Mouse (Mus musculus): ENCODE data around the gene Cited4. TPM values are rescaled to one million over a fixed set of nuclear protein-coding genes. Genes with fewer than 3 reads are reported as not detected.
A peak's percentile ranks its signal among the peaks of the same experiment; 100 is the strongest.

Gene Cited4
- total and polyA plus RNA-seq, 3 experiments: 23.3 to 58.1 TPM; not detected in 1

DNA sequence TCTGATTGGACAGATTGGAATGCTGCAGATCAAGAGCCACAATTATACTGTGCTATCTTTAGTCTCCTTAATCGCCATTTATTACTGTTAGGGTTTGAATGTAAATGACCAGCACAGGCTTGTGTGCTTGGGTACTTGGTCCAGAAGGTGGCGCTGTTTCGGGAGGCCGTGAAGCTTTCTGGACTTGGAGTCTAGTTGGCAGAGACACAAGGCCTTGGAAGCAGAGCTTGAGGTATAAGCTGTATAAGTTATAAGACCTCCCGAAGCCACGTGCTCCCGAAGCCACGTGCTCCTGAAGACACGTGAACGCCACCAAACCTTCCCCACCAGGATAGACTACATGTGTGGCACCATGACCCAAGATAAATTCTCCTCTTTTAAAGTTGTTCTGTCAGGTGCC, 26.3 kb downstream of the Cited4 start:
- H3K9ac ChIP-seq (ENCODE audit: control insufficient read depth, low read depth, low read length, poor library complexity, severe bottlenecking): no peak overlapping the region
- H3K27me3 ChIP-seq (ENCODE audit: control insufficient read depth in 1 of 2, insufficient read depth in 2 of 2, low read length in 2 of 2): no peaks in the 10 kb centered on the region; a peak in 3 of 4 replicates
- peak; percentile 82 for TF ChIP-seq MAX (IDR thresholded peaks at IDR 0.05; ENCODE audit: low read length)
- TF ChIP-seq UBTF (IDR thresholded peaks at IDR 0.05; ENCODE audit: borderline replicate concordance, insufficient read depth, low read depth, low read length): no peak
- TF ChIP-seq ELF1 (IDR thresholded peaks at IDR 0.05; ENCODE audit: low read depth, low read length): no peak
- no peak for TF ChIP-seq KAT2A (conservative IDR thresholded peaks at IDR 0.05; ENCODE audit: low read depth, low read length)
- no peak for TF ChIP-seq E2F4 (IDR thresholded peaks at IDR 0.05; ENCODE audit: borderline replicate concordance, low read depth, low read length)
- TF ChIP-seq MYC (IDR thresholded peaks at IDR 0.05; ENCODE audit: low read depth, low read length): 0 out of 2 replicates have a peak, but pooled peaks have one; percentile 69
- no peak for TF ChIP-seq POLR2AphosphoS5 (IDR thresholded peaks at IDR 0.05; ENCODE audit: borderline replicate concordance, low read depth, low read length)
- no peak for TF ChIP-seq GATA1 (IDR thresholded peaks at IDR 0.05; ENCODE audit: low read depth, low read length)
- TF ChIP-seq RAD21 (IDR thresholded peaks at IDR 0.05; ENCODE audit: low read depth, low read length): peak; percentile 58
- TF ChIP-seq SIN3A (IDR thresholded peaks at IDR 0.05; ENCODE audit: low read length): no peak
- TF ChIP-seq TCF12 (IDR thresholded peaks at IDR 0.05; ENCODE audit: low read depth, low read length): no peak
- no peak for TF ChIP-seq POLR2A (IDR thresholded peaks at IDR 0.05; ENCODE audit: control insufficient read depth in 1 of 2, insufficient read depth in 1 of 2, low read depth in 1 of 2, low read length in 2 of 2, poor library complexity in 1 of 2)
- no peak for TF ChIP-seq RCOR1 (IDR thresholded peaks at IDR 0.05; ENCODE audit: low read depth, low read length)
- TF ChIP-seq JUND (IDR thresholded peaks at IDR 0.05; ENCODE audit: low read depth, low read length): no peak
- TF ChIP-seq CTCF (IDR thresholded peaks at IDR 0.05 in 2 of 3, conservative IDR thresholded peaks at IDR 0.05 in 1 of 3; ENCODE audit: control insufficient read depth in 1 of 3, insufficient read depth in 1 of 3, low read depth in 2 of 3, low read length in 3 of 3, poor library complexity in 1 of 3, severe bottlenecking in 1 of 3): peak; percentile 83 to 85 (median 85)
- no peak for TF ChIP-seq CHD1 (IDR thresholded peaks at IDR 0.05; ENCODE audit: low read depth, low read length)
- TF ChIP-seq HCFC1 (IDR thresholded peaks at IDR 0.05; ENCODE audit: low read depth, low read length): no peak
- TF ChIP-seq NELFE (IDR thresholded peaks at IDR 0.05; ENCODE audit: low read depth, low read length): no peak
- TF ChIP-seq CHD2 (IDR thresholded peaks at IDR 0.05; ENCODE audit: low read length): no peak
- no peak for TF ChIP-seq MXI1 (IDR thresholded peaks at IDR 0.05; ENCODE audit: low read depth, low read length)
- no peak for TF ChIP-seq POLR2AphosphoS2 (IDR thresholded peaks at IDR 0.05; ENCODE audit: low read length)
- TF ChIP-seq USF1 (IDR thresholded peaks at IDR 0.05; ENCODE audit: low read depth, low read length): no peak
- TF ChIP-seq NRF1 (IDR thresholded peaks at IDR 0.05; ENCODE audit: insufficient read depth, low read depth, low read length, poor library complexity, severe bottlenecking): no peak
- no peak for TF ChIP-seq MAZ (IDR thresholded peaks at IDR 0.05; ENCODE audit: low read depth, low read length)
- TF ChIP-seq TBP (IDR thresholded peaks at IDR 0.05; ENCODE audit: low read depth, low read length): no peak
- no peak for TF ChIP-seq MYB (IDR thresholded peaks at IDR 0.05; ENCODE audit: low read depth, low read length)
- no peak for TF ChIP-seq TAL1 (IDR thresholded peaks at IDR 0.05; ENCODE audit: low read length)
- no peak for TF ChIP-seq ZKSCAN1 (IDR thresholded peaks at IDR 0.05; ENCODE audit: low read depth, low read length)
- TF ChIP-seq EP300 (IDR thresholded peaks at IDR 0.05; ENCODE audit: low read depth in 1 of 2, low read length in 2 of 2): no peak
- TF ChIP-seq ZNF384 (IDR thresholded peaks at IDR 0.05; ENCODE audit: low read depth, low read length): no peak
- TF ChIP-seq USF2 (IDR thresholded peaks at IDR 0.05; ENCODE audit: borderline replicate concordance in 1 of 2, insufficient read depth in 1 of 2, low read depth in 1 of 2, low read length in 2 of 2): no peak
- TF ChIP-seq MAFK (IDR thresholded peaks at IDR 0.05; ENCODE audit: borderline replicate concordance, low read depth, low read length): no peak
- no peak for TF ChIP-seq ETS1 (IDR thresholded peaks at IDR 0.05; ENCODE audit: low read depth, low read length)
- peak; percentile 54 for TF ChIP-seq ZC3H11A (IDR thresholded peaks at IDR 0.05; ENCODE audit: low read depth, low read length)
- TF ChIP-seq ZMIZ1 (IDR thresholded peaks at IDR 0.05; ENCODE audit: low read depth, low read length): no peak
- TF ChIP-seq MEF2A (IDR thresholded peaks at IDR 0.05; ENCODE audit: extremely low read depth, insufficient replicate concordance, low read depth, low read length, poor library complexity, severe bottlenecking): no peak
- TF ChIP-seq GABPA (IDR thresholded peaks at IDR 0.05; ENCODE audit: low read depth, low read length): no peak
- TF ChIP-seq BHLHE40 (IDR thresholded peaks at IDR 0.05; ENCODE audit: borderline replicate concordance, low read depth, low read length): no peak
- peak; percentile 90 for TF ChIP-seq SMC3 (IDR thresholded peaks at IDR 0.05; ENCODE audit: low read depth, low read length)
- no peaks in the 10 kb centered on the region for H3K4me1 ChIP-seq (ENCODE audit: control insufficient read depth in 1 of 2, insufficient read depth in 2 of 2, low read length in 2 of 2)
- no peaks in the 10 kb centered on the region for H3K36me3 ChIP-seq (ENCODE audit: control insufficient read depth in 1 of 2, insufficient read depth in 2 of 2, low read length in 2 of 2)
- no peak overlapping the region for H3K4me3 ChIP-seq (ENCODE audit: control insufficient read depth in 1 of 2, insufficient read depth in 1 of 2, low read depth in 2 of 2, low read length in 2 of 2)
- no peaks in the 10 kb centered on the region for H3K79me2 ChIP-seq (ENCODE audit: control insufficient read depth, insufficient read depth, low read length, poor library complexity)
- H3K27ac ChIP-seq (ENCODE audit: control insufficient read depth, low read depth, low read length): no peak overlapping the region
- peak; percentile 75 for DNase-seq (ENCODE audit: low read depth, low spot score)
- no peaks in the 10 kb centered on the region for H3K9me3 ChIP-seq (replicated peaks; ENCODE audit: insufficient read depth, low read length)

Data from MEL (cell line).